Mouse (Mus musculus) limb, embryonic 14.5 days (tissue): ENCODE measurements around the gene Tmem43. TPM values are rescaled to one million over a fixed set of nuclear protein-coding genes. Genes with fewer than 3 reads are reported as not detected.

Source experiments
- ATAC-seq: fragments of 200-750 bp; cut with Nextera tagmentation; 2 replicates; pipeline ENCODE4 v1.8.0; 2017; ENCODE audit warnings: low read depth, moderate number of reproducible peaks, moderate TSS enrichment; ENCODE audit not compliant: low FRiP score
- DNase-seq: peaks from one replicate; pipeline ENCODE4 v3.0.0-alpha.2; 2015; ENCODE audit warnings: low spot score
- H3K27ac ChIP-seq: fragments of 300-500 bp; sonication (generic); replicated peaks from 2 replicates; pipeline ENCODE4 v1.5.1; 2014; ENCODE audit warnings: low read depth, mild to moderate bottlenecking, low read length, moderate library complexity, mixed read lengths
- H3K27me3 ChIP-seq: fragments of 300-500 bp; sonication (generic); 2 replicates; pipeline ENCODE4 v1.6.1; 2014; ENCODE audit warnings: low read length, mixed read lengths; ENCODE audit not compliant: control insufficient read depth, insufficient read depth
- H3K36me3 ChIP-seq: fragments of 300-500 bp; sonication (generic); 2 replicates; pipeline ENCODE4 v1.6.1; 2014; ENCODE audit warnings: mild to moderate bottlenecking, low read length, moderate library complexity, mixed read lengths; ENCODE audit not compliant: control insufficient read depth, insufficient read depth
- H3K4me1 ChIP-seq: fragments of 300-500 bp; sonication (generic); 2 replicates; pipeline ENCODE4 v1.6.1; 2014; ENCODE audit warnings: antibody characterized with exemption, low read length, mixed read lengths; ENCODE audit not compliant: control insufficient read depth, insufficient read depth
- H3K4me2 ChIP-seq: fragments of 300-500 bp; sonication (generic); replicated peaks from 2 replicates; pipeline ENCODE4 v1.6.1; 2014; ENCODE audit warnings: low read depth, mild to moderate bottlenecking, low read length, moderate library complexity; ENCODE audit not compliant: severe bottlenecking
- H3K4me3 ChIP-seq: fragments of 300-500 bp; sonication (generic); replicated peaks from 2 replicates; pipeline ENCODE4 v1.5.1; 2014; ENCODE audit warnings: low read length
- H3K9ac ChIP-seq: fragments of 300-500 bp; sonication (generic); 2 replicates; pipeline ENCODE4 v1.6.1; 2014; ENCODE audit warnings: mild to moderate bottlenecking, low read depth, low read length, moderate library complexity; ENCODE audit not compliant: severe bottlenecking
- H3K9me3 ChIP-seq: fragments of 300-500 bp; sonication (generic); 2 replicates; pipeline ENCODE4 v1.6.1; 2016; ENCODE audit warnings: low read length; ENCODE audit not compliant: control insufficient read depth
- POLR2A ChIP-seq: fragments of 200-500 bp; IDR thresholded peaks from 2 replicates; pipeline ENCODE4 v1.8.0; 2012; ENCODE audit warnings: inconsistent platforms, mild to moderate bottlenecking, moderate library complexity, borderline replicate concordance; ENCODE audit not compliant: insufficient read depth, insufficient read length; ENCODE audit errors: extremely low read depth
- WGBS: fragments of 180-500 bp; shearing (Covaris S2); extraction: QIAGEN DNeasy Blood & Tissue Kit; methylation state at CpG from one replicate; pipeline ENCODE4 v1.1.7; 2014; 5-methylcytosine and 5-hydroxymethylcytosine counted together
- polyA plus RNA-seq, 2 experiments: library from polyadenylated mRNA; depleted of rRNA in 1 of 2; stranded (reverse) in 1 of 2; unstranded in 1 of 2; fragments of >200 nt; fragmentation: Nextera tagmentation in 1 of 2; extraction: Ambion mirVana in 1 of 2; gene quantifications; 2 replicates each; pipeline versions ENCODE4 v1.2.1 to v1.2.3; 2012 to 2014

Tmem43 gene
- polyA plus RNA-seq, 2 experiments = 60.3 to 65.7 TPM

GRCm38 (mm10) chr6:91474441-91475190 lies 1.1 kb downstream of the Tmem43 start:
- Histone ChIP-seq H3K4me3 (peak overlapping the region; percentile 64), H3K9me3 (no peaks in the 10 kb centered on the region), H3K36me3 (peaks cover 31% of the 10 kb centered on the region), H3K4me1 (peaks cover 17% of the 10 kb centered on the region), H3K27ac (no peak overlapping the region), H3K27me3 (no peaks in the 10 kb centered on the region), H3K9ac (peak overlapping the region; percentile 73), H3K4me2 (peak overlapping the region; percentile 74)
- ATAC-seq (no peak), DNase-seq (no peak)
- no peak for TF ChIP-seq POLR2A
- 53% methylated on average over 9 of the region's 9 CpGs for WGBS

- Histone ChIP-seq H3K9me3 (no peaks in the 10 kb centered on the region), H3K27ac (no peak overlapping the region), H3K4me3 (no peak overlapping the region), H3K36me3 (peaks cover 49% of the 10 kb centered on the region), H3K4me2 (no peak overlapping the region), H3K9ac (no peak overlapping the region; the same call in 1 of the 2 replicates), H3K27me3 (no peaks in the 10 kb centered on the region), H3K4me1 (peaks cover 17% of the 10 kb centered on the region)
- no peak for ATAC-seq
- WGBS = 91% methylated on average over 2 of the region's 2 CpGs
- no peak for DNase-seq
- TF ChIP-seq POLR2A = no peak
Observed at GRCm38 (mm10) chr6:91476541-91476940, 3.0 kb downstream of the Tmem43 start.

- 91% methylated on average over 2 of the region's 2 CpGs for WGBS
- Histone ChIP-seq H3K27ac (no peak overlapping the region), H3K4me2 (no peak overlapping the region), H3K27me3 (no peaks in the 10 kb centered on the region), H3K4me1 (no peaks in the 10 kb centered on the region), H3K36me3 (peaks cover 96% of the 10 kb centered on the region), H3K4me3 (no peak overlapping the region), H3K9me3 (no peaks in the 10 kb centered on the region), H3K9ac (no peak overlapping the region)
- DNase-seq = no peak
- ATAC-seq = no peak
- no peak for TF ChIP-seq POLR2A
Observed at GRCm38 (mm10) chr6:91483371-91483770, 9.9 kb downstream of the Tmem43 start.

- DNase-seq (no peak), ATAC-seq (no peak)
- Histone ChIP-seq H3K4me2 (no peak overlapping the region), H3K4me1 (no peaks in the 10 kb centered on the region), H3K27me3 (no peaks in the 10 kb centered on the region), H3K9me3 (no peaks in the 10 kb centered on the region), H3K36me3 (peaks cover 89% of the 10 kb centered on the region), H3K4me3 (no peak overlapping the region), H3K27ac (no peak overlapping the region), H3K9ac (no peak overlapping the region)
- whole genome bisulfite sequencing = 95% methylated on average over 15 of the region's 15 CpGs
- no peak for TF ChIP-seq POLR2A
Observed at GRCm38 (mm10) chr6:91486736-91487453, 13.4 kb downstream of the Tmem43 start.

- no peak for TF ChIP-seq POLR2A
- DNase-seq = peak; percentile 37
- 81% methylated on average over 9 of the region's 9 CpGs for WGBS
Observed at GRCm38 (mm10) chr6:91488496-91489212, 15.2 kb downstream of the Tmem43 start.

More at GRCm38 (mm10) chr6:91488496-91489212, 15.2 kb downstream of the Tmem43 start:
- no peak for ATAC-seq
- H3K27me3 ChIP-seq = no peaks in the 10 kb centered on the region
- H3K36me3 ChIP-seq = peaks cover 87% of the 10 kb centered on the region
- no peaks in the 10 kb centered on the region for H3K4me1 ChIP-seq
- H3K27ac ChIP-seq = no peak overlapping the region
- no peak overlapping the region for H3K4me2 ChIP-seq
- H3K9ac ChIP-seq = no peak overlapping the region
- H3K4me3 ChIP-seq = no peak overlapping the region
- no peaks in the 10 kb centered on the region for H3K9me3 ChIP-seq
